Mouse (Mus musculus) c-Kit-negative CD71-positive TER-119-positive erythroid progenitor cells, embryonic 14.5 days (primary cell): ENCODE results near the gene Fhdc1.
A peak's percentile ranks its signal among the peaks of the same experiment; 100 is the strongest.

Source experiments
- DNase-seq: peaks from one replicate; pipeline ENCODE4 v3.0.0-alpha.2; 2013; ENCODE audit warnings: low read depth, low spot score

Fhdc1 gene

GRCm38 (mm10) chr3:84474981-84475775, 5.1 kb downstream of the Fhdc1 start:
- no peak for DNase-seq

DNA sequence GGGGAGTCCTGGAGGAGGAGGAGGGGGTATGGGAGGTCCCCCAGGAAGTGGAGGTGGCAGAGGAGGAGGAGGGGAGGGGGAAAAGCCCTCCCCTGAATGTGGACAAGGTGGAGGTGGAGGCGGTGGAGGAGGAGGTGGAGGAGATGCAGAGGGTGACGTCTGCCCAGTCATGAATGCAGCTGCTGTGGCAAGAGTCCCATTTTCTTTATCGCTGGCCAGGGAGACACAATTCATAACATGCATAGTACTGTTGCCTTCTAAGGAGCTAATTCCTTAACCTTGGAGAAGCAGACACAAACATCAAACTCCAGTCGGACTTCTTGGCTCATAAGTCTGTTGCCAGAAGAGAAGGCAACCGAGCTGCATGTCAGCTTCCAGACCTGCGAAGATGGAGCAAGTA, 5.8 kb downstream of the Fhdc1 start:
- DNase-seq: no peak

DNA sequence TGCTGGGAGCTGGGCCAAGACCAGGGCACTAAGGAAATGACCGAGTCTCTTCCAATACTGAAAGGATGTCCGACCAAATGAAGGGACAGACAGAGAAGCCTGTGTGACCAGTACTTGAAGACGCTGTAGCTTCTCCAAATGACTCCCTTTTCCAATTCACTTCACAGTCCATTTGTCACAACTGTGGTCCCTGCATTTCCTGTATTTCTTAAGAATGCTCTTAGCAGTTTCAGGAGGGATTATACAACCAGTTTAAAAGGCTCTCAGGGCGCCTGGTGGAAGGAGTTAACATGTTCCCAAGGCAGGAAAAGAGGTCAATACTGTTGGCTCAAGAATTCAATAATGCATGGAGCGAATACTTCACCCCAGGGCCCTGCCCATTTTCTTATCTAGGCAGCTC, 7.3 kb downstream of the Fhdc1 start:
- no peak for DNase-seq

DNA sequence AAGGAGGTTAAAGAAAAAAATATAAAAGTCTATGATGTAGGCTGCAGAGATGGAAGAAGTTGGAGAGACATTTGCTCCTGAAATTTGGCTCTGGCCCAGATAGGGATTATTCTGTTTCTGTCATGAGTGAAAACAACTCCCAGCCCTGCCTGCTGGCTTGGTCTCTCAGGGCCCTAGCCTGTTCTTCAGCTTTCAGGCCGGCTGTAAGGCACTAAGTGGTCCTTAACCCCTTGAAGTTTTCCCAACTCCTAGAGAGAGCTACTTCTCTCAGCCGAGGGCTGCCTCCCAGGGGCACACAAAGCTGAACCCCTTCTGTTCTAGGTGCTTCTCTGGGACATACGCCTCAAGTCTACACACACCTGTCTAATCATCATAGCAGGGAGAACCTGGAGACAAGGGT, 7.7 kb downstream of the Fhdc1 start:
- DNase-seq: no peak

- DNase-seq: peak; percentile 69
Measured at GRCm38 (mm10) chr3:84471146-84471545, 9.1 kb downstream of the Fhdc1 start.

DNA sequence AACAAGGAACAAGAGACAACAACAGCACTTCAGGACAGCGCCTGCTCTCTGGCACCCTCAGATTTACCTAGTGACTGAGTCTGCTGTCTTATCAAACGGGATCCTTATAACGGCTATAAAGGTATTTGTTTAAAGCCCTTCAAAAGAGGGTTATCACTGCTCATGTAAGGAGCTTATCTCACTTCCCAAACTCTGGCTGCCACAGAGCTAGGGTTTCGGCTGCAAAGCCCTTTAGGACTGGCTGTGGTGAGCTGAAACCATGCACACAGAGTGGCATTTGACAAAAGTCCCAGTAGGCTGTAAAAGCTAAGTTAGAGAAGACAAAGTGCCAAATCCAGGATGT, 12.1 kb downstream of the Fhdc1 start:
- DNase-seq: no peak

DNA sequence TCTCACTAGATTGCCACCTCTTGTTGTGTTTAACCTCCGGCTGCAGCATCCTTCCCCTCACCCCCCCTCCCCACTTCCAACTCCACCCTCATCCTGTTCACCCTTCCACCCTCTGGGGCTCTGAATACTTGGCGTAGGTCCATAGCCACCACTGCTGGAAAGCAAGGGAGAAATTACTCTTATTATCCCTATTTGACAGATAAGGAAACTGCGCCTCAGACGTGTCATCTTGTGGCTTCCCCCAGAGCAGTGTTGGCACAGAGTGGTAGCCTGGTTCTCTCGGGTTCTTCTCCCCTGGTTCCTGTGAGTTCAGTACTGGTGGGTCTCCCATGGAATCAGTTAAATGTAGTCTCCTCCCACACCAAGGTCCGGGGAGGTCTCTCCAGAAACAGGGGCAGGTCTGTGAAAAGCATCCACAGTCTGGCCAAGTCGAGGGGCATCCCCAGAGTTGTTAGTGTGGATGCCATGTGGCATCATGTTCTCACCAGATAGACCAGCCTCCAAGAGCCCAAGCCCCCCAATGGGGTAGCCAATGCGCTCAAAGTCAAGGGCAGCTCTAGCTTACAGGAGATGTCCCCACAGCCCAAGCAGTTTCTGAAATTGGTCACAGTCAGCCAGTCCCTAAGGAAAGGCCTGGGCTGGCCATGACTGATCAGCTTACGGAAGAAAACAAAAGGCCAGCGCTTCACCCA, 12.7 kb downstream of the Fhdc1 start:
- no peak for DNase-seq

- DNase-seq: no peak
Measured at GRCm38 (mm10) chr3:84465822-84466500, 14.3 kb downstream of the Fhdc1 start.

DNA sequence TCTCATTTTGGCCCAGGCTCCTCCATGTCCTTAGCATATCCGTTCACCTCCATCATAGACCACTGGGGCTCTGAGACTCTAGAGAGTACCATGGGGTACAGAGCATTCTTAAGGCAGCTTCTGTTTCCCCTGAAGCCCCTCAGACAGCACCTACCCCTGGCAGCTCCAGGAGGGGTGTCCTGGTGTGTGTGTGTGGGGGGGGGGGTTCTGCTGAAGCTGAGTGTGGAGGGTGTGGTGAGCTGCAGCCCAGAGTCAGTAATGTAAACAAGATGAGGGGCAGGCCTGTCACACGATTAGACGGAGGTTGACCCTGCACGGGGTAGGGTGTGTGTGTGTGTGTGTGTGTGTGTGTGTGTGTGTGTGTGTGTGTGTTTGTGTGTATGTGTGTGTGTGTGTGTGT, 18.5 kb downstream of the Fhdc1 start:
- no peak for DNase-seq

DNA sequence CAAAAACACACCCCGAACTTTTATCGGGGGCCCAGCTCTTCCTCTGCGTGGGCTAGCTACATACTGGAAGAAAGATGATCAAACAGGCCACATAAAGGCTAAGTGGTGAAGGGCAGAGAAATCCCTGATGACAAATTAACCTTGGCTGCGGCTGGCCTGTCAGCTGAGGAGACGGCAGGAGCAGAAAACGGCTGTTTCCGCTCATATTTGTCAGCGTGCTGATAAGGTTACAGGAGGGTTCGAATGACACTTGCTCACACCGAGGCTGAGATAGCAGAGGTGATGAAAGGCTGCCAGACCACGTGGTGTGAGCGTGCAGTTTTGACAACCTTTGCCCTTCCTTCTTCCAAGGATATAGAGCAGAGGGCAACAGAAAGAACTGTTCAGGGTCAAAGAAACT, 19.3 kb downstream of the Fhdc1 start:
- no peak for DNase-seq

- no peak for DNase-seq
Measured at GRCm38 (mm10) chr3:84460499-84460898, 19.7 kb downstream of the Fhdc1 start.

- peak; percentile 77 for DNase-seq
Measured at GRCm38 (mm10) chr3:84455733-84456417, 24.4 kb downstream of the Fhdc1 start.

- DNase-seq: no peak
Measured at GRCm38 (mm10) chr3:84450651-84451050, 29.6 kb downstream of the Fhdc1 start.

- no peak for DNase-seq
Measured at GRCm38 (mm10) chr3:84449015-84449414, 31.2 kb downstream of the Fhdc1 start.

- DNase-seq: no peak
Measured at GRCm38 (mm10) chr3:84447803-84448202, 32.4 kb downstream of the Fhdc1 start.

DNA sequence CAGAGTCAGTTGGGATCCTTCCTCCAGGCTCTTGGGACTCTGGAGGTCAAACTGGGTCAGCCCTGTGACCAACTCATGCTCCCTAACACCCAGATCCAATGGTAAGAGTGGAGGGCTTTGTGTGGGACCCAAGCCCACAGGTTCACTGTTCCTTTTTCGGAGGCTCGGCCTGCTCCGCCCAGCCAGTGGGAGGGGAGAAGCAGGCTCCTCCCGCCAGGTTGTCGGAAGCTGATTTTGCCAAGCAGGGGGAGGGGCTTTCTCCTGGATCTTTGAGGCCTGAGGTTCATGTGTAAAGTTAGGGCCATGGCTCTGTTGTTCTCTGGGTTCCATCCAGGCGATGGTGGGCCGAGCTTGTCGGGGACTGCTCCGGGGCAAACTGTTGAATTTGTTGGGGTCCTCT, 34.4 kb downstream of the Fhdc1 start:
- no peak for DNase-seq

DNA sequence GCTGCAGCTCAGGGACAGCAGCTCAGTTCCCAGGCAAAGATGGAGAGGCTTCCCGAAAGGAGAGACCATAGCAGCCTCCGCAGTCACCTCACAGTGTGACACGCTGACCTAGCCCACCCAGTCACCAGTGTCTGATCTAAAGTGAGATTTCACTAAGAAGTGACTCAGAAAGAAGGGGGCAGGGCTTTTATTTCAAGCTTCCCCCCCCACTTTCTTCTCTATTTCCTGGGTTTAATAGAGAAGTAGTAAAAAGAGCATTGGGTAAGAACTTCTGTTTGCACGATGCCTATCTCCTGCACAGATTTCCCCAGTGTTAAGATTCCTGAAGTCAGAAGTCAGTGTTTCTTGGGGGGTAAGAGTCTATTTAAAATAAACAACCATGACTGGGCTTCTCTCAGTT, 37.3 kb downstream of the Fhdc1 start:
- no peak for DNase-seq

- DNase-seq: no peak
Measured at GRCm38 (mm10) chr3:84439431-84440210, 40.6 kb downstream of the Fhdc1 start.

- no peak for DNase-seq
Measured at GRCm38 (mm10) chr3:84438840-84439239, 41.4 kb downstream of the Fhdc1 start.

- DNase-seq: no peak
Measured at GRCm38 (mm10) chr3:84438118-84438517, 42.1 kb downstream of the Fhdc1 start.

DNA sequence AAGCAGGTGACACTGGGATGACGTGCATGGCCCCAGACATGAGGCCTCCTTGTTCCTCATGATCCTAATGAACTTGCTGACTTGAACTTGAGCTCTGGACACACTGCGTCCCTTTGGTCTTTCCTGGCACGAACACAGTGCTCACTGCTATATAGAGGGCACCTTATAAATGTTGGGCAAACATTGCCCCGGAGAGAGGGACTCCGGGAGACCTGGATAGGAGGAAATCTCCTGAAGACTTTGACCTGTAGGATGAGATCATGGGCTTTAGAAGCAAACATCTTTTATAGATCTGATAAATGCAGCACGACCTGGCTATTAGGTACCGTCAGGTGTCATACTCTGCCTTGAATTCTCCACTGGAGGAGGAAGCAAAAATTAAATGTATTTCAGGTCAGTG, 43.3 kb downstream of the Fhdc1 start:
- DNase-seq: no peak
